Mouse (Mus musculus): ENCODE measurements around the gene Hoxa1. TPM values are rescaled to one million over a fixed set of nuclear protein-coding genes. Genes with fewer than 3 reads are reported as not detected.

The Hoxa1 gene
- polyA plus RNA-seq, 1 experiment: not detected

DNA sequence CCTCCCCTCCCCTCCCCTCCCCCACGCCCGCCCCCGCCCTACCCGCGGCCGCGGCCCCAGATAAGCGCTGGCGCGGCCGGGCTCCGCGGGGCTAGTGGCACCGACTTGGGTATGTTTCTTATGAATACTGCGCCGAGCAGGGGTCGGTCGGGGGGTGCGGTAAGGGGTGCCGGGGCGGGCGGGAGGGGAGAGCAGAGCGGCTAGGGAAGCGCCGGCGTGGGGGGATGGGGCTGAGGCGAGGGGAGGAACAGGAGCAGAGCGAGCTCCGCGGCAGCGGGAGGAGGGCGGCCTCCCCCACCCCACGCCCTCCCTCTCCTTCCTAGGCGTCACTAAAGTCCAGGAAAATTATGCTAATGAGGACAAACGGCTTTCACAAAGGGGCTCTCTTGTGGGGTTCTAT is 17.7 kb upstream of the Hoxa1 start:
- Histone ChIP-seq H3K9me3 (ENCODE audit: control insufficient read depth, low read length) (peaks cover 2% of the 10 kb centered on the region; the same call in 1 of the 2 replicates), H3K4me3 (replicated peaks) (no peak overlapping the region), H3K27me3 (ENCODE audit: control insufficient read depth) (peaks cover 100% of the 10 kb centered on the region), H3K4me1 (ENCODE audit: control insufficient read depth) (no peaks in the 10 kb centered on the region), H3K36me3 (ENCODE audit: control insufficient read depth) (no peaks in the 10 kb centered on the region)
- TF ChIP-seq GATA1 (IDR thresholded peaks at IDR 0.05; ENCODE audit: low read length) (no peak), TAL1 (IDR thresholded peaks at IDR 0.05; ENCODE audit: low read length) (no peak)

DNA sequence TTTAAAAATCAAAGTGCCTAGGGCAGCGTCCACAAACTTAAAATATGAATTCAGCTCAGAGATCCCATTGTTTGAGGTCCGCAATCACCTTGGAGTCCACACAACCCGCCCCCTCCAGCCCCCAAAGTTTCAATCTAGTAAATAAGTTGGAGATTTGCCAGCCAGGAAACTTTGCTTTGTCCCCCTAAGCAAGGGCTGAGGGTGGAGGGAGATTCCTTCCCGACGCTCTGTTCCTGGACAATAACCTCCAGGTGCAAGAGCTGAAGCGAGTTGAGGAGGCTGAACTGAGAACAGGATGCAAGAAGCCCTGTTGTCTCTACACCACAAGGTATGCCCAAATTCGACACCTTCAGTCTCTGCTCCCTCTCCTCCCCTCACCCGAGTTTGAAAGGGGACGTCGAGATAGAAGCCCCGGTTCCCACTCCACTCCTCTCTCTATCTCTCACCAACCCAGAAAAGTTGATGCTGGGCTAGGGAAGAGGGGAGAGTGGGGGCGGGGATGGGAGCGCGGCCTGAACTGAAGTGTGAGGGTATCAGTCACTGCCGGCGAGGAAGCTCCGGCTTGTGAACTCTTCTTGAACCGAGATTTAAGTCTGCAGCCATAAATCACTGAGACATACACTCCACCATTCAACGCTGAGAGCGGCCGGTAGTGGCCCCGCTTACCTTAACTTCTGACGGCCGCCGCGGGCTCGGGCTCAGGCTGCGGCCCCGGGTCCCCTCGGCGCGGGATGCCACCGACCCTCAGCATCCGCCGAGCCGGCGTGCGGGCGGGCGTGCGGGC is 17.0 kb upstream of the Hoxa1 start:
- Histone ChIP-seq H3K36me3 (ENCODE audit: control insufficient read depth) (no peaks in the 10 kb centered on the region), H3K9me3 (ENCODE audit: control insufficient read depth, low read length) (peaks cover 2% of the 10 kb centered on the region; the same call in 1 of the 2 replicates), H3K27me3 (ENCODE audit: control insufficient read depth) (peaks cover 100% of the 10 kb centered on the region), H3K4me1 (ENCODE audit: control insufficient read depth) (no peaks in the 10 kb centered on the region), H3K4me3 (replicated peaks) (no peak overlapping the region)
- no peak for TF ChIP-seq TAL1 (IDR thresholded peaks at IDR 0.05; ENCODE audit: low read length)

DNA sequence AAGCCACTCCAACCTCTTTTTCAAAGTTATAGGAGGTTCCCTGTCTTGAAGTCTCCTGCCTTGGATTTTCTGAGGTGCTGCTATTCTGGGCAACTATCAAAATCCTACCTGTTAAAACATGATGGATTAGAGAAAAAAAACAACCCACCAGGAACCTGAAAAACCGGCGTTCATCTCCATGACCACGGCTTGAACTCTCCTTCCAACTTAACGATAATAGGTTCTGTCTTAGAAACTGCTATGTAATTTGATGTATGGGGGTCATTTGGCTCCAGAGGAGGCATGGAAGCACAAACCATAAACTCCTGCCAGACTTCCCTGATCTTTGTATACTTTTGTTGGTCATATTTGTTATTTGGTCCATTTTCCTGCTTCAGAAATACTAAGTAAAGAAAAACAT is 15.5 kb upstream of the Hoxa1 start:
- Histone ChIP-seq H3K4me1 (ENCODE audit: control insufficient read depth) (no peaks in the 10 kb centered on the region), H3K9me3 (ENCODE audit: control insufficient read depth, low read length) (peaks cover 2% of the 10 kb centered on the region; the same call in 1 of the 2 replicates), H3K4me3 (replicated peaks) (no peak overlapping the region), H3K27me3 (ENCODE audit: control insufficient read depth) (peaks cover 100% of the 10 kb centered on the region), H3K36me3 (ENCODE audit: control insufficient read depth) (no peaks in the 10 kb centered on the region)
- no peak for TF ChIP-seq GATA1 (IDR thresholded peaks at IDR 0.05; ENCODE audit: low read length)
- no peak for TF ChIP-seq TAL1 (IDR thresholded peaks at IDR 0.05; ENCODE audit: low read length)

DNA sequence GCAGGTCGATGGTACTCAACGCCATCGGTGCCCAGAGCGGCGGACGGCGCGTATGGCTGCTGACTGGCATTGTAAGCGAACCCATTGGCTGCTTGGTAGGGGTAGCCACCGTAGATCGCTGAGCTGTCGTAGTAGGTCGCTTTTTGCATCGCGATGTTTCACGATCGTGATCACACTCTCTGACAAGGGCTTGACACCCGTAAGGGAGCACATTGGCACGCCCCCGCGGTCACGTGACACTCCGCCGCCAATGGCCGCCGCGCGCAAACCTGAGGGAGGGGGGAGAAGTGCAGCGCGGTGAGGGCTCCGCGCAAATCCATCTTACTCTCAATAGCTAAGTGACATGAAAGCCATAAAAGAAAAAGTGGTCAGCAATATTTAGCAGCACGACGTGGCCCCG is 14.4 kb upstream of the Hoxa1 start:
- Histone ChIP-seq H3K27me3 (ENCODE audit: control insufficient read depth) (peaks cover 100% of the 10 kb centered on the region), H3K36me3 (ENCODE audit: control insufficient read depth) (no peaks in the 10 kb centered on the region), H3K9me3 (ENCODE audit: control insufficient read depth, low read length) (peaks cover 2% of the 10 kb centered on the region; the same call in 1 of the 2 replicates), H3K4me1 (ENCODE audit: control insufficient read depth) (no peaks in the 10 kb centered on the region), H3K4me3 (replicated peaks) (no peak overlapping the region)
- TF ChIP-seq TAL1 (IDR thresholded peaks at IDR 0.05; ENCODE audit: low read length): no peak
- no peak for TF ChIP-seq GATA1 (IDR thresholded peaks at IDR 0.05; ENCODE audit: low read length)

DNA sequence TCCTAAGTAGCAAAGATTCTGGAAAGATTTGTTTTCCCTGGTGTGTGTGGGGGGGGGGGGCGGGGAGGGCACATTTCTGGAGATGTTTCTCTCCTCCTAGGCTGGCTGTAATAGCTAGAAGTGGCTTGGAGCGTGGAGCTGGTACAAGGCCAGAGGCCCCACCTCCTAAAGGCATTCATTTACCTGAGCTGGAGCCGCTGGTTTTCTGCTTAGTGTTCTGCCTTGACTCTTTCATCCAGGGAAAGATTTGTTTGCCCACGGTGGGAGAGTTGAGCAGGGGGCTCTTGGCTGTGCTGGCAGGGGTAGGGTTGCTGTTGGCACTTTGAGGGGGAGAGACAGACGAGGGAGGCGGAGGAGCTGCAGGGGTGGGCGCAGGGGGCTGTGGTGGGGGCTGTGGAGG is 13.8 kb upstream of the Hoxa1 start:
- Histone ChIP-seq H3K36me3 (ENCODE audit: control insufficient read depth) (no peaks in the 10 kb centered on the region), H3K4me3 (replicated peaks) (no peak overlapping the region), H3K27me3 (ENCODE audit: control insufficient read depth) (peaks cover 100% of the 10 kb centered on the region), H3K9me3 (ENCODE audit: control insufficient read depth, low read length) (no peaks in the 10 kb centered on the region; the same call in 1 of the 2 replicates), H3K4me1 (ENCODE audit: control insufficient read depth) (no peaks in the 10 kb centered on the region)
- TF ChIP-seq TAL1 (IDR thresholded peaks at IDR 0.05; ENCODE audit: low read length) (no peak), GATA1 (IDR thresholded peaks at IDR 0.05; ENCODE audit: low read length) (no peak)

DNA sequence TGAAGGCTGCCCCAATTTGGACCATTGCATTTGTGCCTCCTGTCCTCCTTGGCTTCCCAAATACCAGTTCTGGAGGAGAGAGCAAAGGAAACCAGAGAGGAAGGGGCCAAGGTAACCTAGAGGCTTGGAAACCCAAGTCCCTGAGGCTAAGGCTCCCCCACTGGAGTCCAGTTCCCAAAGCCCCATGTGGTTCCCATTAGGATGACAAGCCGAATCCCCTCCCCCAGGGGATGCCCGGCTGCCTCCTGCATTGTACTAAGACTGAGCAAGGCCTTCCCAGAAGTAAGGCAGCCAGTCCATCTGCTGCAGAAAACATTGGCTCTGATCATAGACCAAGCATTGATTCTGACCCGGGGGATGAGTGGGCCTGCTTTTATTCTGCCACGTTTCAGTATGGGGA is 13.2 kb upstream of the Hoxa1 start:
- no peaks in the 10 kb centered on the region; the same call in 1 of the 2 replicates for H3K9me3 ChIP-seq (ENCODE audit: control insufficient read depth, low read length)
- peaks cover 100% of the 10 kb centered on the region for H3K27me3 ChIP-seq (ENCODE audit: control insufficient read depth)

DNA sequence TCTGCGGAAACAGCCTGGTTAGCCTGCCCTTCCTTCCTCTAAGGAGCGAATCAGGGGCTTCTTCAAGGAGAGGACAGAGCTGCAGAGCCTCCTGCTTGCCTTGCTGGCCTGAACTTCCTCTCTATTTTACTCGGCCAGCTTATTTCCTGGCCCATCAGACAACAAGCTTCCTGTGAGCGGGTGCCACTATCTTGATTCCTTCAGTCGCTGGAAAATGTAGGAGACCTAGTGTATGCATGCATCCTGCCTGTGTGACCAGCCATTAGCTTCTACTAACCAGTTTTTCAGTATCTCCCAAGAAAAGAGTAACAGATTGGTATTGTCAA is 12.7 kb upstream of the Hoxa1 start:
- Histone ChIP-seq H3K36me3 (ENCODE audit: control insufficient read depth) (no peaks in the 10 kb centered on the region), H3K4me3 (replicated peaks) (no peak overlapping the region), H3K9me3 (ENCODE audit: control insufficient read depth, low read length) (no peaks in the 10 kb centered on the region; the same call in 1 of the 2 replicates), H3K27me3 (ENCODE audit: control insufficient read depth) (peaks cover 100% of the 10 kb centered on the region), H3K4me1 (ENCODE audit: control insufficient read depth) (no peaks in the 10 kb centered on the region)
- TF ChIP-seq GATA1 (IDR thresholded peaks at IDR 0.05; ENCODE audit: low read length) (no peak), TAL1 (IDR thresholded peaks at IDR 0.05; ENCODE audit: low read length) (no peak)

More for the DNA sequence above, 13.2 kb upstream of the Hoxa1 start:
- no peak for TF ChIP-seq TAL1 (IDR thresholded peaks at IDR 0.05; ENCODE audit: low read length)
- no peak for TF ChIP-seq GATA1 (IDR thresholded peaks at IDR 0.05; ENCODE audit: low read length)
- no peaks in the 10 kb centered on the region for H3K4me1 ChIP-seq (ENCODE audit: control insufficient read depth)
- H3K4me3 ChIP-seq (replicated peaks): no peak overlapping the region
- no peaks in the 10 kb centered on the region for H3K36me3 ChIP-seq (ENCODE audit: control insufficient read depth)

DNA sequence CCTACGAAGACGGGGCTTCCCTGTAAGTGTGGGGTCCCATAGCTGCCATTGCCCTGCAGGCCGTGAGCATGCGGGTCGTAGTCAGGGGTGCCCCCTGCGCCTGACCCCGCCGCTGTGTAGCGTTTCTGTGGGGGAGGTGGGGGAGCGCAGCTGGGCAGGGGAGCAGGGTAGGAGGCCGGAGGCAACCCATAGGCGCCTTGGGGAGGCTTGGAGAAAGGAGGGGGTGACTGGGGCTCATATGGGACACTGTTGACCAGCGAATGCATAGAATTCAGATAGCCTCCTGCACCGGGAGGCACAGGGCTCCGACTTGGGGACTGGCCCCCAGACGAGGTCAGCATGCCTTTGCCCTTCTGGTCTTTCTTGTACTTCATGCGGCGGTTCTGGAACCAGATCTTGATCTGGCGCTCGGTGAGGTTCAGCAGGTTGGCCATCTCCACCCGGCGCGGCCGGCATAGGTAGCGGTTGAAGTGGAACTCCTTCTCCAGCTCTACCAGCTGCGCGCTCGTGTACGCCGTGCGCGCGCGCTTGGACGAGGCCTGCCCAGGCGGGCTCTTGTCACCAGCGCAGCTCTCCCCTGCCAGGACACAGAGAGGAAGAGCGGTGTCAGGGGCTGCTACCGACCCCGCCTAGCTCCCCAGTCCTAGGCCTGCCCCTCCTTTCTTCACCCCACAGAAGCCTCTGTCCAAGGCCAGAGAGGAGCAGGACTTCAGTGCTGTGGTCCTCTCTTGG is 12.2 kb upstream of the Hoxa1 start:
- no peak overlapping the region for H3K4me3 ChIP-seq (replicated peaks)
- TF ChIP-seq GATA1 (IDR thresholded peaks at IDR 0.05; ENCODE audit: low read length): no peak
- TF ChIP-seq TAL1 (IDR thresholded peaks at IDR 0.05; ENCODE audit: low read length): no peak
- no peaks in the 10 kb centered on the region; the same call in 1 of the 2 replicates for H3K9me3 ChIP-seq (ENCODE audit: control insufficient read depth, low read length)
- H3K4me1 ChIP-seq (ENCODE audit: control insufficient read depth): no peaks in the 10 kb centered on the region
- peaks cover 100% of the 10 kb centered on the region for H3K27me3 ChIP-seq (ENCODE audit: control insufficient read depth)
- no peaks in the 10 kb centered on the region for H3K36me3 ChIP-seq (ENCODE audit: control insufficient read depth)

DNA sequence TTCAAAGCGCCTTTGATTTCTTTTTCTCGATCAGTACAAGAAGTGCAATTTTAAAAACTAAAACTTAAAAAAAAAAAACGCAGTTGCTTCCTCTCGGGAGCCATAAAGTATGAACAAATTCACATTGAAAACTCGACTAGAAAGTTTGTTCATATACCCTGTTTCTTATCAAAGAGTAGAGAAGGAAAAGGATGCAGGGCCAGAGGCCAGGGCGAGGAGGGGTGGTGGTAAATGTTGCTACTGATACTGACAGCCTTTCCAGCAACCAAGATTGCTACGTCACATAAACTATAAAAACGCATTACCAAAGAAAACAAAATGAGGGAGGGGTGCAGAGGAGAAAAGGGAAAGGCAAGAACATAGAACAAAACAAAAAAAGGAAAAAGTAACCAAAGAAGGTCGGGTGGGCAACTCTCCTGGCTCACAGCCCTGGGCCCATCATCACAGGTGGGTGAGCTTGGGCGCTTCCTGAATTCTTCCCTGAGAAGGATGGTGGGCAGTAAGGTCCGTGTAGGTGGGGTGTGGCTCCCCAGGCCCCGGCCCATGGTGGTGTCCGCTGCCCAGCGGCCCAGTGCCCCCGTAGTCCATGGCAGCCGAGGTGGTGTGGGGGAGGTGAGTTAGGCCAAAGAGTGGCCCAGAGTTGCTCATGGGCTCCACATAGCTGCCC is 11.5 kb upstream of the Hoxa1 start:
- Histone ChIP-seq H3K4me3 (replicated peaks) (no peak overlapping the region), H3K4me1 (ENCODE audit: control insufficient read depth) (no peaks in the 10 kb centered on the region), H3K36me3 (ENCODE audit: control insufficient read depth) (no peaks in the 10 kb centered on the region), H3K27me3 (ENCODE audit: control insufficient read depth) (peaks cover 100% of the 10 kb centered on the region), H3K9me3 (ENCODE audit: control insufficient read depth, low read length) (no peaks in the 10 kb centered on the region; the same call in 1 of the 2 replicates)
- TF ChIP-seq GATA1 (IDR thresholded peaks at IDR 0.05; ENCODE audit: low read length) (no peak), TAL1 (IDR thresholded peaks at IDR 0.05; ENCODE audit: low read length) (no peak)

All from erythroblast, embryonic 14.5 days (primary cell).